Comparison of ENCODE assay signal across 16 mouse cellular contexts in genomic region chr16:10722882-10723544, GRCm38 (mm10).
A peak's percentile ranks its signal among the peaks of the same experiment; 100 is the strongest.
DNase-seq lines count a peak whose midpoint lies in the region; ATAC-seq and TF ChIP-seq lines count a peak whose summit lies in the region.
"Had no signal": no experiment of that assay in that cellular context is flagged by ENCODE, and none has a peak within 500 bp of the region (broad histone marks: within the 10 kb centered on the region; RNA-seq: fewer than 3 reads in every experiment).

No protein-coding gene starts in this region.

- intact Hi-C loops in left cerebral cortex, adult 2 months (cut with DNase I), result no loop called here

- H3K36me3 ChIP-seq in lung, embryonic 14.5 days (ENCODE audit: insufficient read depth), result no peaks in the 10 kb centered on the region
- H3K36me3 ChIP-seq in kidney, embryonic 14.5 days (ENCODE audit: control insufficient read depth, insufficient read depth, low read length), result no peaks in the 10 kb centered on the region
- H3K36me3 ChIP-seq: embryonic facial prominence, embryonic 15.5 days; heart, embryonic 15.5 days; limb, embryonic 15.5 days had no signal

- peaks cover 29% of the 10 kb centered on the region for H3K4me1 ChIP-seq in lung, embryonic 14.5 days (ENCODE audit: insufficient read depth)
- H3K4me1 ChIP-seq in kidney, embryonic 14.5 days (ENCODE audit: control insufficient read depth, insufficient read depth, low read length), result no peaks in the 10 kb centered on the region
- H3K4me1 ChIP-seq: limb, embryonic 15.5 days had no signal

- no peaks in the 10 kb centered on the region for H3K9me3 ChIP-seq in lung, embryonic 14.5 days (ENCODE audit: low read depth, low read length)
- no peaks in the 10 kb centered on the region for H3K9me3 ChIP-seq in kidney, embryonic 14.5 days (ENCODE audit: control insufficient read depth, low read length)
- H3K9me3 ChIP-seq: embryonic facial prominence, embryonic 15.5 days; G1E; heart, embryonic 15.5 days; limb, embryonic 15.5 days had no signal

- TF ChIP-seq CTCF in lung, embryonic 14.5 days (IDR thresholded peaks at IDR 0.05; ENCODE audit: low read depth), result no peak
- no peak for TF ChIP-seq CTCF in left cerebral cortex, adult 2 months (IDR thresholded peaks at IDR 0.05)

- H3K4me2 ChIP-seq in lung, embryonic 14.5 days, result no peak overlapping the region
- no peak overlapping the region for H3K4me2 ChIP-seq in kidney, embryonic 14.5 days (replicated peaks; ENCODE audit: low read depth, low read length)
- H3K4me2 ChIP-seq: embryonic facial prominence, embryonic 15.5 days; heart, embryonic 15.5 days; limb, embryonic 15.5 days had no signal

- no peak overlapping the region for H3K4me3 ChIP-seq in lung, embryonic 14.5 days (ENCODE audit: low read depth, low read length)
- H3K4me3 ChIP-seq in kidney, embryonic 14.5 days (ENCODE audit: low read length), result no peak overlapping the region
- H3K4me3 ChIP-seq in left cerebral cortex, adult 2 months, result no peak overlapping the region
- H3K4me3 ChIP-seq: embryonic facial prominence, embryonic 15.5 days; heart, embryonic 15.5 days; limb, embryonic 15.5 days had no signal

- peak; percentile 41 for DNase-seq in cerebellum, adult 11-12 months
- DNase-seq in cerebellum, postnatal 36 days, result no peak
- DNase-seq in lung, embryonic 14.5 days, result peak; percentile 56
- no peak for DNase-seq in lung, postnatal 14 days
- peak; percentile 28 for DNase-seq in T-cell, adult 2 months (ENCODE audit: low spot score)
- peak; percentile 58 for DNase-seq in naive thymus-derived CD4-positive, alpha-beta T cell, adult 2 months (ENCODE audit: low read depth)
- no peak for DNase-seq in left cerebral cortex, adult 2 months (ENCODE audit: extremely low spot score in 1 of 2, low spot score in 2 of 2)
- DNase-seq: gastrocnemius, postnatal 25 days; kidney, adult 18-20 months; right cerebral cortex, postnatal 14 days had no signal

- 31% methylated on average over 1 of the region's 1 CpGs for WGBS in lung, embryonic 14.5 days
- WGBS in kidney, embryonic 14.5 days, result 73% methylated on average over 1 of the region's 1 CpGs

- no peak overlapping the region for H3K9ac ChIP-seq in lung, embryonic 14.5 days
- H3K9ac ChIP-seq in kidney, embryonic 14.5 days (ENCODE audit: low read depth, low read length), result no peak overlapping the region
- H3K9ac ChIP-seq: embryonic facial prominence, embryonic 15.5 days; heart, embryonic 15.5 days; limb, embryonic 15.5 days had no signal

- peak overlapping the region; percentile 8; the same call in 1 of the 2 replicates for H3K27ac ChIP-seq in lung, embryonic 14.5 days (ENCODE audit: low read depth)
- no peak overlapping the region for H3K27ac ChIP-seq in kidney, embryonic 14.5 days (ENCODE audit: low read depth, low read length)
- H3K27ac ChIP-seq in left cerebral cortex, adult 2 months, result no peak overlapping the region
- H3K27ac ChIP-seq: embryonic facial prominence, embryonic 15.5 days; heart, embryonic 15.5 days; limb, embryonic 15.5 days had no signal

- ATAC-seq in lung, embryonic 14.5 days (ENCODE audit: insufficient read depth), result peak; percentile 16; the same call in 1 of the 2 replicates
- no peak for ATAC-seq in kidney, embryonic 14.5 days (ENCODE audit: low FRiP score, low TSS enrichment)
- ATAC-seq: forebrain, embryonic 16.5 days had no signal

- H3K27me3 ChIP-seq in lung, embryonic 14.5 days (ENCODE audit: insufficient read depth, low read length), result no peaks in the 10 kb centered on the region
- H3K27me3 ChIP-seq in kidney, embryonic 14.5 days (ENCODE audit: control insufficient read depth, insufficient read depth, low read length), result no peaks in the 10 kb centered on the region
- H3K27me3 ChIP-seq: embryonic facial prominence, embryonic 15.5 days; heart, embryonic 15.5 days; limb, embryonic 15.5 days had no signal

Comparison
In these comparisons a context has a peak if more than half of its experiments do, and no peak if none do; other contexts are left out.
1. DNase-seq: peak in cerebellum, adult 11-12 months (single experiment), lung, embryonic 14.5 days (single experiment), T-cell, adult 2 months (single experiment) and naive thymus-derived CD4-positive, alpha-beta T cell, adult 2 months (single experiment); none in cerebellum, postnatal 36 days (0 of 2), lung, postnatal 14 days (single experiment) and left cerebral cortex, adult 2 months (0 of 2).